Mouse (Mus musculus) hindbrain, embryonic 13.5 days (tissue): ENCODE results near the gene Tmprss3. TPM values are rescaled to one million over a fixed set of nuclear protein-coding genes. Genes with fewer than 3 reads are reported as not detected.

Source experiments
- ATAC-seq: fragments of 200-750 bp; cut with Nextera tagmentation; 2 replicates; pipeline ENCODE4 v1.8.0; 2017; ENCODE audit warnings: moderate TSS enrichment; ENCODE audit not compliant: low FRiP score
- H3K27ac ChIP-seq: fragments of 300-500 bp; sonication (generic); 2 replicates; pipeline ENCODE4 v1.5.1; 2015; ENCODE audit warnings: inconsistent platforms, mild to moderate bottlenecking, moderate library complexity
- H3K27me3 ChIP-seq: fragments of 300-500 bp; sonication (generic); 2 replicates; pipeline ENCODE4 v1.6.1; 2015; ENCODE audit warnings: mild to moderate bottlenecking, inconsistent platforms
- H3K36me3 ChIP-seq: fragments of 300-500 bp; sonication (generic); 2 replicates; pipeline ENCODE4 v1.6.1; 2015; ENCODE audit warnings: mild to moderate bottlenecking, inconsistent platforms
- H3K4me1 ChIP-seq: fragments of 300-500 bp; sonication (generic); replicated peaks from 2 replicates; pipeline ENCODE4 v1.6.1; 2015; ENCODE audit warnings: inconsistent platforms
- H3K4me2 ChIP-seq: fragments of 300-500 bp; sonication (generic); 2 replicates; pipeline ENCODE4 v1.6.1; 2015; ENCODE audit warnings: inconsistent platforms, mild to moderate bottlenecking, moderate library complexity
- H3K4me3 ChIP-seq: fragments of 300-500 bp; sonication (generic); 2 replicates; pipeline ENCODE4 v1.5.1; 2015; ENCODE audit warnings: mild to moderate bottlenecking, inconsistent platforms
- H3K9ac ChIP-seq: fragments of 300-500 bp; sonication (generic); 2 replicates; pipeline ENCODE4 v1.6.1; 2015; ENCODE audit warnings: mild to moderate bottlenecking, inconsistent platforms
- H3K9me3 ChIP-seq: fragments of 300-500 bp; sonication (generic); 2 replicates; pipeline ENCODE4 v1.6.1; 2016; ENCODE audit warnings: inconsistent platforms
- WGBS: fragments of 180-500 bp; shearing (Covaris S2); methylation state at CpG from one replicate; pipeline ENCODE4 v1.1.7; 2015; 5-methylcytosine and 5-hydroxymethylcytosine counted together
- polyA plus RNA-seq: library from polyadenylated mRNA; unstranded; fragments of >200 nt; fragmentation: Nextera tagmentation; extraction: Ambion mirVana; gene quantifications from 2 replicates; pipeline ENCODE4 v1.2.1, GENCODE M21; 2015

Tmprss3 gene
- polyA plus RNA-seq, 1 experiment from 2014 or later = 0.08 TPM

DNA sequence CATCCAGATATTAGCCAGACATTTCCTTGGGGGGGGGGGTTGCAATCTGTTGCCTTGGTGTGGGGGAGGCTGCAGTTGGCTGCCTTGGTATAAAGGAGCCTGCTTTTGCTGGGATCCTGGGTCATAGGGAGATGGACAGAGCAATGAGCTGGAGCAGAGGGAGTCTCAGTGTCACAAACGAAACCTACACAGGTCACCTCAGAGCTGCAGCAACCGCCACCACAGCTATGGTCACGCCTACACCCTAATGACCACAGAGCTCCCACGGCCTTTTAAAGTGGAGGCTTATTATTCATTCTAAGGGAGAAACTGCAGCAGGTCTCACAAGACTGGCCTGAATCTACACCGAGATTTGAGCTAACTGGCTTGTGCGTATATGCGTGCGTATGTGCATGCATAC lies 7.0 kb downstream of the Tmprss3 start:
- H3K4me3 ChIP-seq = no peak overlapping the region
- H3K4me1 ChIP-seq = peaks cover 5% of the 10 kb centered on the region
- H3K27ac ChIP-seq = no peak overlapping the region
- no peaks in the 10 kb centered on the region for H3K27me3 ChIP-seq
- H3K9me3 ChIP-seq = peaks cover 1% of the 10 kb centered on the region; the same call in 1 of the 2 replicates
- H3K9ac ChIP-seq = no peak overlapping the region
- WGBS = 69% methylated on average over 8 of the region's 8 CpGs
- no peak overlapping the region for H3K4me2 ChIP-seq
- no peak for ATAC-seq
- H3K36me3 ChIP-seq = no peaks in the 10 kb centered on the region

DNA sequence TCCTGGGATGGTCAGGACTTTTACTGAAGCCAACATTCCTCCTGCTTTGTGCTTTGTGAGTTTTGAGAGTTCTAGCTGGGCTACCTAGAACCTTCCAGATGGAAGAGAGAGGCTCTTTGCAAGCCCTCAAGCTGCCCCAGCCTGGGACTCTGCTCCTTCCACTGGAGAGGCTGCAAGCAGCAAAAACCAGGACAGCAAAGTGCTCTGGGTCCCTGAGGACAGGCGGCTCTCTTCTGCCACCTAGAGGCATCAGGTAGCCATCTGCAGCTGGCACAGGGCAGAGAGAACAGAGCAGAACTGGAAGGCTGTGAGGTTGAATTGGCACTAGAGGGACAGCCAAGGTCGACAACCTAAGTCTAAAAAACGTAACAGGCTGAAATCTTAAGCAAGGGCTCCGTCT lies 11.4 kb downstream of the Tmprss3 start:
- H3K27ac ChIP-seq = no peak overlapping the region

DNA sequence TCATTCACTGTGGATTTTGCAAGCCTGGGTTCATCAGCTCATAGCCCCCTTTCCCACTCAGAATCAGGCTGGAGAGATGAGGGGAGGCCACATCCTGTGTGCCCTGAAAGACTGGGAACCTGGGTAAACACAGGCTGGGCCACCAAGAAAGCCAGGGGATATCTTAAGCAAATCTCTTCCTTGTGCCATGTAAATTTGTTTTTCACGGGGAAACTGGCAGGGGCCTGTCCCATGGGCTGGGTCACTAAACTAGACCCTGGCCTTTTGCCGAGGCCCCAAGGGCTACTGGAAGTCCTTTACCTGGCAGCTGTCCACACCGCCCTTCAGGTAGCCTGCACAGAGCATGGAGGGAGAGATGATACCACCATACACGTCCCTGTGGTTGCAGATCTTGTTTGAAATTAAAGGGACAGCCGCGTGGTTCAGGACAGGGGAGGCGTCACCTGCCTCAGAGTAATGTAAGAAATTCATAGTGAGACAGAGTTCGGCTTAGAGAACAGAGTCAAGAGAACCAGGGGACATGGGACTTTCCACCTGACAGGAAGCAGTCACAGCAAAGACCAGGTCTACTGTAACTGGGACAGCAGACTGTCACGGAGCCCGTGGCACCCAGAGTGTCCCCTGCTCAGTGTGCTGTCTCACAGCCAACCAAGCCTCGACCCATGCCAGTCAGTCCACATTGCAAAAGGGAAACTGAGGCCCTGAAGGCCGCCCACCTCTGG lies 14.3 kb downstream of the Tmprss3 start:
- no peak for ATAC-seq
- WGBS = 83% methylated on average over 12 of the region's 12 CpGs

More for the DNA sequence above, 11.4 kb downstream of the Tmprss3 start:
- peaks cover 4% of the 10 kb centered on the region; the same call in 1 of the 2 replicates for H3K9me3 ChIP-seq
- H3K9ac ChIP-seq = no peak overlapping the region
- ATAC-seq = no peak
- no peak overlapping the region for H3K4me2 ChIP-seq
- no peak overlapping the region for H3K4me3 ChIP-seq
- H3K27me3 ChIP-seq = no peaks in the 10 kb centered on the region
- WGBS = 26% methylated on average over 4 of the region's 4 CpGs
- no peaks in the 10 kb centered on the region for H3K36me3 ChIP-seq
- peaks cover 2% of the 10 kb centered on the region for H3K4me1 ChIP-seq

DNA sequence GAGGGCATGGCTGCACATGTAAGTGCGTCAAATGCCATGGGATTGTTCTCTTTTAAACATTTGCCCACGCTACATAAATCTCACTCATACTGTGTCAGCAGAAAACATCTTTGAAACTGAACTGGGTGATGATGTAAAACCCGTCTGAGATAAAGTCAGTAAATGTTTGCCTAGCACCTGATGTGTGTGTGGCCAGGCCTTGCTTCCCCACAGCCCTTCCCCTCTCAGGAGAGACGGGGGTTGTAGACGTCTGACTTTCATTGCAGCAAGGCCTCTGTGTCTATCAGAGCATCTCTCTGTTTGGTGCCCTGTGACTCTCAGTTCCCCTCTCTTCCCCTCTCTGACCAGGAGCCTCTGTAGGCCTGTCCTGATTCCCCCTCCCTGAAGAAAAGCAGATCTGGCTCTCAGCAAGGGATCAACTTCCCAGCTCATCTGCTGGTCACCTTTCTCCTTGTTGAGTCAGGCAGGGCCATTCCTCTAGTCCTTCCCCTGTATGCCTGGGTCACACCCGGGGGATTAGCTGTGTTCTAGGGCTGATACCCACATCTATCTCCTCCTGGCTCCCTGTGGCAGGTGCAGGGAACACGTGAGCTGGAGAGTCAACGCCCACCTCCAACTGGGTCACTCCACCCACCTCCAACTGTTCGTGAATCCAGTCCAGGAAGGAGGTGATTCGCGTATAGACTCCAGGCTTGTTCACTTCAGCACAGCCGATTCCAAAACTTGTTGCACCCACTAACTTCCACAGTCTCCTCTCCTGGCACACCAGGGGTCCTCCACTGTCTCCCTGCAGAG lies 15.4 kb downstream of the Tmprss3 start:
- no peaks in the 10 kb centered on the region for H3K36me3 ChIP-seq
- ATAC-seq = no peak
- WGBS = 74% methylated on average over 12 of the region's 12 CpGs

More for the DNA sequence above, 14.3 kb downstream of the Tmprss3 start:
- Histone ChIP-seq H3K9ac (no peak overlapping the region), H3K9me3 (peaks cover 4% of the 10 kb centered on the region; the same call in 1 of the 2 replicates), H3K27me3 (no peaks in the 10 kb centered on the region), H3K36me3 (no peaks in the 10 kb centered on the region), H3K4me2 (no peak overlapping the region), H3K4me3 (no peak overlapping the region), H3K27ac (no peak overlapping the region), H3K4me1 (no peaks in the 10 kb centered on the region)

DNA sequence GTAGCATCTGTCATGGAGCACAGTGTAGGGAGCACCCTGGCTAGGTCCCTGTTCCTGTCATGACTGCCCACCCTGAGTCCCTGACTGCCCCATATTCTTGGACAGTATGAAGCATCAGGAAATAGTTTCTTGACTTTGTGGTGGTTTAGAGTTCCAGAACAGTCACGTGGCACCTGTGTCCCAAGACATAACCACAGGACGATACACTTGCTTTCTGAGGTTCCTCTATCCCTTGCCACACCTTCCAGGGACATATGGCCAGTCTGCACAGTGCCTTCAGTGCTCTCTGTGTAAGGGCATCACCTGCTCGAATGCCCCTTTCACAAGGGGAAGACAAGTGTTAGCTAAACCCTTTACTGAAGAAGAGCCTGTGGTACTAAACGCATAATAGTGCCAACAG lies 17.3 kb downstream of the Tmprss3 start:
- 90% methylated on average over 4 of the region's 4 CpGs for WGBS

More for the DNA sequence above, 15.4 kb downstream of the Tmprss3 start:
- Histone ChIP-seq H3K9me3 (peaks cover 4% of the 10 kb centered on the region; the same call in 1 of the 2 replicates), H3K4me1 (no peaks in the 10 kb centered on the region), H3K27ac (no peak overlapping the region), H3K4me3 (no peak overlapping the region), H3K9ac (no peak overlapping the region), H3K4me2 (no peak overlapping the region), H3K27me3 (no peaks in the 10 kb centered on the region)

DNA sequence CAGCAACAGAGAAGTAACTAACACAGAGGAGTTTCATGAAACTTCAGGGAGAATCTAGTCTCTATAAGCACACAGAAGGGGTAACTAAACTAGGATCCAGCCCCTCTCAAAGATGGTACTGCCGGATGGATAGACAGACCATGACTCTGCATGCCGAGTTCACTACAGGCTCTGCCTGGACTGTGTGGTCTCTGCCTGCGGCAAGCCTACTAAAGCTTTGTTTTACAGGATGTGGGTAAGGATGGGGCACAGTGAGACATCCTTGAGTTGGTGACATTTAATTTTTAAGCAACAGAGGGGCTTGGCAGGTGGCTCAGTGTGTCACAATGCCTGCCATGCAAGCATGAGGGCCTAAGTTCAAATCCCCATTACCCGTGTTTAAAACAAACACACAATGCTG lies 22.5 kb downstream of the Tmprss3 start:
- no peaks in the 10 kb centered on the region for H3K4me1 ChIP-seq
- ATAC-seq = no peak
- H3K27ac ChIP-seq = no peak overlapping the region
- no peaks in the 10 kb centered on the region for H3K36me3 ChIP-seq
- no peak overlapping the region for H3K4me3 ChIP-seq
- WGBS = 96% methylated on average over 4 of the region's 4 CpGs
- H3K9me3 ChIP-seq = no peaks in the 10 kb centered on the region
- no peak overlapping the region for H3K9ac ChIP-seq
- no peaks in the 10 kb centered on the region for H3K27me3 ChIP-seq
- no peak overlapping the region for H3K4me2 ChIP-seq

More for the DNA sequence above, 17.3 kb downstream of the Tmprss3 start:
- ATAC-seq = no peak
- Histone ChIP-seq H3K9me3 (no peaks in the 10 kb centered on the region), H3K27ac (no peak overlapping the region), H3K4me2 (no peak overlapping the region), H3K27me3 (no peaks in the 10 kb centered on the region), H3K9ac (no peak overlapping the region), H3K4me3 (no peak overlapping the region), H3K4me1 (no peaks in the 10 kb centered on the region), H3K36me3 (no peaks in the 10 kb centered on the region)

DNA sequence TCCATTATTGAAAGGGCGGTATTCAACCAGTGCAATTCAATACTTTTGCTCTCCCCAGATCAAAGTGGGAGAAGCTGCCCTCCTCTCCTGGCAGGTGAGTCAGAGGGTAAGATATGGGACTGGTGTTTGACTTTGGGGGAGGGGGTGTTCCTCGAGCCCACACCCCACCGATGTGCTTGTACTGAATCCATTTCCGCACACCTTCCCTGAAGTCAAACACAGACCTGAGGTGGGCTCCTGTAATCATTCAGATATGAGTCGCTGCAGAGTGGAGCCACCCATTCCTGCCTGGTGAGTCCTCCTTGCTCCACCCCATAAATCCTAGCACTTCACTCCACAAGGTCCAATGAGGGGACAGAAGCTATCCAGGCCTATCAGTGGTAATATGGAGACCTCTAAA lies 29.0 kb downstream of the Tmprss3 start:
- Histone ChIP-seq H3K27ac (no peak overlapping the region), H3K36me3 (no peaks in the 10 kb centered on the region), H3K4me3 (no peak overlapping the region), H3K4me1 (no peaks in the 10 kb centered on the region), H3K4me2 (no peak overlapping the region), H3K27me3 (no peaks in the 10 kb centered on the region), H3K9me3 (no peaks in the 10 kb centered on the region), H3K9ac (no peak overlapping the region)
- WGBS = 91% methylated on average over 5 of the region's 5 CpGs
- no peak for ATAC-seq

DNA sequence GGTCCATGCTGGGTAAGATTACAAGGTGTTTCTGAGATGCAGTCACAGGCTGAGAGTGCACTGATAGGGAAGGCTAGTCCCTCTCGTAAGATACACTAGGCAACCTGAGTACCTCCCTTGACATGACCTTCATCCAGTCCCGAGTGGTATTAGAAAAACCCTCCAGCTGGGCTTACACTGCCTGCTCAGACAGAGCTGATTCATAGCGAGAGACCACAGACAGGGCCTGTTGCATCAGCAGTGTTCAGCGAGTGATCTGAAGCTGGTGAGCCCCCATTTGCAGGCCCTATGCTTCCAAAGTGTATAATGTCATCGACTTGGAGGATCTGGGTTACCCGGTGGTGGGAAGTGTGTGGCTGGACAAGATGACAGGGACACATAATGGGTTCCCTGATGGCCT lies 33.6 kb downstream of the Tmprss3 start, which contains the start of gene Tff1:
Gene Tff1, minus strand, starts transcription at position 151 of the 400 bp plus-strand sequence.
- H3K36me3 ChIP-seq = no peaks in the 10 kb centered on the region
- 88% methylated on average over 6 of the region's 6 CpGs for WGBS
- H3K27ac ChIP-seq = no peak within 1 kb of the TSS
- H3K27me3 ChIP-seq = no peaks in the 10 kb centered on the region
- no peak within 1 kb of the TSS for H3K9ac ChIP-seq
- no peaks in the 10 kb centered on the region for H3K4me1 ChIP-seq
- no peak for ATAC-seq
- H3K4me3 ChIP-seq = no peak within 1 kb of the TSS
- H3K4me2 ChIP-seq = no peak within 1 kb of the TSS
- no peaks in the 10 kb centered on the region for H3K9me3 ChIP-seq

DNA sequence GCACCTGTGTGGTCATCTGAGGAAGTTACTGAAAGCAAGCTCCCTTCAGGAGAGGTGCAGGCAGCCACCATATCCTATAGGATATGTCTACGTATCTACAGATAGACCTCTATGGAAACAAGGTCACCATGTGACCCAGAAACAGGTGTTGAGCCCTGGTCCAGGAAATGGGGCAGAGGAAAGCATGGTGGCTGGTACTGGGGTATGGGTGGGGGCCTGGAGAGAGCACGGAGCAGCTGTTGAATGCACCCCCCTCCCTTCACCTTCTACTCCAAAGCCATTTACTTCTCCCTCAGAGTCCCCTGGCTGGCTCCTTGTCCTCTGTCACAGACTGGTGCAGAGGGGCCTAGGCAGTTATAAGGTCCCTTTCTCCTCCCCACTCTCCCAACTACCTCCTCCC lies 35.0 kb downstream of the Tmprss3 start:
- Histone ChIP-seq H3K4me3 (no peak overlapping the region), H3K27ac (no peak overlapping the region), H3K4me2 (no peak overlapping the region), H3K4me1 (no peaks in the 10 kb centered on the region), H3K9ac (no peak overlapping the region), H3K36me3 (no peaks in the 10 kb centered on the region), H3K27me3 (no peaks in the 10 kb centered on the region), H3K9me3 (no peaks in the 10 kb centered on the region)
- WGBS = 74% methylated on average over 2 of the region's 2 CpGs
- no peak for ATAC-seq

DNA sequence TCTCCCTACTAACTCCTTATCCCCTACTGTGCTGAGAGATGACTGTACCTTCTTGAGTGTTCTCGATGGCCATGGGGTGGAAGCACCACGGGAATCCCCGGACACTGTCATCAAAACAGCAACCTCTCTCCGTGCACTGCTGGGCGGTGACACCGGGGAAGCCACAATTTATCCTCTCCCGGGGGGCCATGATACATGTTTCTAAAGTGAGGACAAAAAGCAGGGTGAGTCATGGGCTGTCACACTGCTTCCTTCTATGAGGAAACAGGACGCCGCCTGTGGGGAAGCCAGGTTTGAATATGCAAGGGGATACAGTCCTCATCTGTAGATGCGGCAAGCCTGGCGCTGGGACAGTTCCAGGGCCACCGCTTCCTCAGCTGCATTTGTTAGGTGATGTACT lies 36.2 kb downstream of the Tmprss3 start:
- no peak overlapping the region for H3K9ac ChIP-seq
- no peaks in the 10 kb centered on the region for H3K27me3 ChIP-seq
- H3K4me3 ChIP-seq = no peak overlapping the region
- H3K4me2 ChIP-seq = no peak overlapping the region
- 89% methylated on average over 12 of the region's 12 CpGs for WGBS
- H3K36me3 ChIP-seq = no peaks in the 10 kb centered on the region
- no peaks in the 10 kb centered on the region for H3K9me3 ChIP-seq
- no peak overlapping the region for H3K27ac ChIP-seq
- H3K4me1 ChIP-seq = no peaks in the 10 kb centered on the region
- ATAC-seq = no peak

DNA sequence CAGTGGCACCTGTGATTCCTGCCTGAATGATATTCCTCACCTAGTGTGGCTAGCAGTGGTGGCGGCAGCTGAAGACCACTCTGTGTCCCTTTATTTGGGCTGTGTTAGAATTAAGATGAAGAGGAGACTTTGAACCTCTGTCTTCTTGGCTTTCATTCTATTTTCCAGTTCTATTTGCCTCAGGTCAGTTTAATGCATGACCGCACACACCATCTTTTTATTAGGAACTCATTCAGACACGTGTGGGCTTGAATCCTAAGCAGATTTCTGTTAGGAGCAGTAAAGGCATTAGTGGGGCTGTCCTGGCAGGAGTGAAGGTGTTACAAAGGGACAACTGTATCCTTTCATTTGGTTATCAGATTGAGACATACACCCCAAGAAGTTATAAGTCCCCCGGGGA lies 38.5 kb downstream of the Tmprss3 start:
- Histone ChIP-seq H3K36me3 (no peaks in the 10 kb centered on the region), H3K9me3 (no peaks in the 10 kb centered on the region), H3K4me1 (no peaks in the 10 kb centered on the region), H3K9ac (no peak overlapping the region), H3K27me3 (no peaks in the 10 kb centered on the region), H3K4me3 (no peak overlapping the region), H3K27ac (no peak overlapping the region), H3K4me2 (no peak overlapping the region)
- WGBS = 68% methylated on average over 4 of the region's 4 CpGs
- no peak for ATAC-seq

DNA sequence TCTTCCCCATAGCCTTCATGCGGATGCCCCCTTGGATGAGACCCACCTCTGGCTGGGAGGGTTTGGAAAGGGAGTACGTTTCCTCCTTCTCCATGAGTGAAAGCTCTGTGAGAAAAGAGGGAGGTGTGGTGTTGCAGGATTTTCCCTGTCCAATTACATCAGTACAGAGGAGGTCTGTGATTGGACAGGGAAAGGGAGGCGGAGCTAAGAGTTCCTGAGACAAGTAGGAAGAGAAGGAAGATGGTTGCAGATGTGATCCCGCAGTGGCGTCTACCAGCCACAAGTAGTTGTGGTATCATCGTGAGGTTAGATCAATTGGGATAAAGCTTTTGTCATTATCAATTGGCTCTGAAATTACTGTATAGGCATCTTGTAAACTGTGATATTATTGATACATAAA lies 40.9 kb downstream of the Tmprss3 start:
- Histone ChIP-seq H3K27me3 (no peaks in the 10 kb centered on the region), H3K9ac (no peak overlapping the region), H3K27ac (no peak overlapping the region), H3K9me3 (no peaks in the 10 kb centered on the region), H3K4me2 (no peak overlapping the region), H3K36me3 (no peaks in the 10 kb centered on the region), H3K4me3 (no peak overlapping the region), H3K4me1 (no peaks in the 10 kb centered on the region)
- 81% methylated on average over 6 of the region's 6 CpGs for WGBS
- ATAC-seq = no peak
